Mouse (Mus musculus) intestine, embryonic 14.5 days (tissue): ENCODE measurements around the gene Nav2. TPM values are rescaled to one million over a fixed set of nuclear protein-coding genes. Genes with fewer than 3 reads are reported as not detected.

ENCODE experiments used
- ATAC-seq: fragments of 200-750 bp; cut with Nextera tagmentation; replicated peaks from 2 replicates; pipeline ENCODE4 v1.8.0; 2017; ENCODE audit warnings: low read depth, moderate number of reproducible peaks, moderate TSS enrichment, moderate library complexity; ENCODE audit not compliant: low FRiP score, low TSS enrichment
- DNase-seq: peaks from one replicate; pipeline ENCODE4 v3.0.0-alpha.2; 2018; ENCODE audit warnings: low spot score
- H3K27ac ChIP-seq: fragments of 300-500 bp; sonication (generic); 2 replicates; pipeline ENCODE4 v1.5.1; 2014; ENCODE audit warnings: low read depth, mild to moderate bottlenecking, control low read depth
- H3K27me3 ChIP-seq: fragments of 300-500 bp; sonication (generic); replicated peaks from 2 replicates; pipeline ENCODE4 v1.6.1; 2014; ENCODE audit warnings: low read length, control low read depth; ENCODE audit not compliant: control insufficient read depth, insufficient read depth
- H3K36me3 ChIP-seq: fragments of 300-500 bp; sonication (generic); 2 replicates; pipeline ENCODE4 v1.6.1; 2014; ENCODE audit warnings: low read length, control low read depth; ENCODE audit not compliant: control insufficient read depth, insufficient read depth
- H3K4me1 ChIP-seq: fragments of 300-500 bp; sonication (generic); replicated peaks from 2 replicates; pipeline ENCODE4 v1.6.1; 2014; ENCODE audit warnings: low read length, control low read depth, mixed read lengths; ENCODE audit not compliant: control insufficient read depth, insufficient read depth
- H3K4me2 ChIP-seq: fragments of 300-500 bp; sonication (generic); 2 replicates; pipeline ENCODE4 v1.6.1; 2014; ENCODE audit warnings: low read length
- H3K4me3 ChIP-seq: fragments of 300-500 bp; sonication (generic); 2 replicates; pipeline ENCODE4 v1.5.1; 2014; ENCODE audit warnings: low read depth, low read length, control low read depth, mixed read lengths
- H3K9ac ChIP-seq: fragments of 300-500 bp; sonication (generic); 2 replicates; pipeline ENCODE4 v1.6.1; 2014; ENCODE audit warnings: mild to moderate bottlenecking, low read length
- H3K9me3 ChIP-seq: fragments of 300-500 bp; sonication (generic); 2 replicates; pipeline ENCODE4 v1.6.1; 2016; ENCODE audit warnings: low read length, control low read depth; ENCODE audit not compliant: control insufficient read depth
- WGBS: fragments of 180-500 bp; shearing (Covaris S2); extraction: QIAGEN DNeasy Blood & Tissue Kit; methylation state at CpG from one replicate; pipeline ENCODE4 v1.1.7; 2014; 5-methylcytosine and 5-hydroxymethylcytosine counted together
- polyA plus RNA-seq: library from polyadenylated mRNA; unstranded; fragments of >200 nt; fragmentation: Nextera tagmentation; extraction: Ambion mirVana; gene quantifications from 2 replicates; pipeline ENCODE4 v1.2.1, GENCODE M21; 2014

The Nav2 gene
- polyA plus RNA-seq, 1 experiment from 2014 or later, result 31.5 TPM

DNA sequence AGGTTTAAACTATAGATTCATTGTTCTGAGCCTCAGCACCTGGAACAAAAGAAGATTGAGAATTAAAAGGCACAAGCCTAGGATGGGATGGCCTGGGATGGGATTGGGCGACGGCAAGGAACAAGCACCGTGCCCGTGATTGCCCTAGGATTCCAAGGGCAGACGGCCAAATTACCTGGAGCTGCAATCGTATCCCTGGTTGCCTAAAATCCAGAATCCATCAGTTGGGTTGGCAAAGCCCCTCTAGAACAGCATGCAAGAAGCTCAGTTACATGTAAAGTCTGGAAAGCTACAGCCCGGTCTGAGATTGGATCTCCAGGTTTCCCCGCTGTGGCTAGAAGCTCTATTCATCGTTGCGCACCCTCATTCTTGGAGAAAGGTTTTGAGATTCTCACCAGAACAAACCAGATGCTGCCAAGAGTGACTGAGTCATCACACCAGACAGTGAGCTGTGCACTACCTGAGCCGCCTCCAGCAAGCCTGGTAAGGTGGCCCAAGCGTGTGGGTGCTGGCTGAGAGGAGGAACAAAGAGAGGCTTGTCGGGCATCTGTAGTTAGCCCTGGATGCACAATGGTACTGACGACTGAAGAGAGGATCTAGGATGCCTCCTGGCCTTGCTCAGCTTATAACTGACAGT is 531.9 kb downstream of the Nav2 start:
- no peak overlapping the region for H3K4me3 ChIP-seq
- H3K27ac ChIP-seq, result no peak overlapping the region
- H3K4me2 ChIP-seq, result no peak overlapping the region
- 93% methylated on average over 14 of the region's 14 CpGs for WGBS
- no peak for DNase-seq
- no peaks in the 10 kb centered on the region for H3K9me3 ChIP-seq
- ATAC-seq, result no peak
- no peaks in the 10 kb centered on the region for H3K27me3 ChIP-seq
- no peak overlapping the region for H3K9ac ChIP-seq
- peaks cover 42% of the 10 kb centered on the region for H3K4me1 ChIP-seq
- no peaks in the 10 kb centered on the region for H3K36me3 ChIP-seq

DNA sequence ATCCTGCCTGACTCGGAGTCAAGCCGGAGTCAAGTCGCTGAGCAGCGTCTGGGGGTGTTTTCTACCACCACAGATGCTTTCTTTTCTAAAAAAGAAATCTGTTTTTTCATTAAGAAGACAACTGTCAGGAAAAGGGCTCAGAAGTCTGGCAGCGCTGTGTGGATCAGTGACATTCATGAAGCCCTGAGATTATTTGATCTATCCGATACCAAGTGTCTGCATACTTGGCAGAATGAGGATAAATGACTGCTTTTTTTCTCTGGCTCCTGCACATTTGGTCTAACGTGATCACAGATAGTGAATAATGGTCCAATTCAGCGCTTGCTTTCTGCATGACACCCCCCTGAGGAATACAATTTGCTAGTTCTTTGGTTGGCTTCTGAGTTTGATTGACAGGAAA is 533.7 kb downstream of the Nav2 start:
- no peak overlapping the region for H3K27ac ChIP-seq
- H3K27me3 ChIP-seq, result no peaks in the 10 kb centered on the region
- no peak overlapping the region for H3K4me2 ChIP-seq
- peaks cover 26% of the 10 kb centered on the region for H3K4me1 ChIP-seq
- H3K9ac ChIP-seq, result no peak overlapping the region
- no peak overlapping the region for H3K4me3 ChIP-seq
- DNase-seq (no peak), ATAC-seq (no peak)
- WGBS, result 35% methylated on average over 8 of the region's 8 CpGs
- H3K36me3 ChIP-seq, result no peaks in the 10 kb centered on the region
- no peaks in the 10 kb centered on the region for H3K9me3 ChIP-seq

DNA sequence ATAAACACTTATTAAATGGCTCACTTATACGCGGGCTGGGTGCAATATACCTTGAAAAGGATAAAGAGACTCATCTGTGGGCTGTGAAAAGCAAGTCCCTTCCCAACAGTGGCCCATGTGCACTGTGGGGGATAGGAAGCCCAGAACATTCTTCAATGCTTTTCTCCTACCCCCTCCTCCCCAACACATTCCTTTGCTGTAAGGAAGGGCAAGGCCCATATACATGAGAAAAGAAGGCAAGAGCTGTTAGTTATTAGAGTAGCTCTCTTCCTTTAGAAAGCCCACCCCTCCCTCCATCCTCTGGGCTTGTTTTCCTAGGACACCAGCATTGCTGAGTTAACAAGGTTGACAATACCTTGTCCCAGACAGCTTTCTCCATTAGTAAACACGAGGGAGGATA is 540.1 kb downstream of the Nav2 start:
- DNase-seq, result no peak
- Histone ChIP-seq H3K4me2 (no peak overlapping the region), H3K9ac (no peak overlapping the region), H3K9me3 (no peaks in the 10 kb centered on the region), H3K27me3 (no peaks in the 10 kb centered on the region), H3K36me3 (peaks cover 11% of the 10 kb centered on the region; the same call in 1 of the 2 replicates), H3K4me1 (peaks cover 23% of the 10 kb centered on the region), H3K27ac (peak overlapping the region; percentile 29; the same call in 1 of the 2 replicates), H3K4me3 (no peak overlapping the region)
- no peak for ATAC-seq
- WGBS, result 70% methylated on average over 3 of the region's 3 CpGs

DNA sequence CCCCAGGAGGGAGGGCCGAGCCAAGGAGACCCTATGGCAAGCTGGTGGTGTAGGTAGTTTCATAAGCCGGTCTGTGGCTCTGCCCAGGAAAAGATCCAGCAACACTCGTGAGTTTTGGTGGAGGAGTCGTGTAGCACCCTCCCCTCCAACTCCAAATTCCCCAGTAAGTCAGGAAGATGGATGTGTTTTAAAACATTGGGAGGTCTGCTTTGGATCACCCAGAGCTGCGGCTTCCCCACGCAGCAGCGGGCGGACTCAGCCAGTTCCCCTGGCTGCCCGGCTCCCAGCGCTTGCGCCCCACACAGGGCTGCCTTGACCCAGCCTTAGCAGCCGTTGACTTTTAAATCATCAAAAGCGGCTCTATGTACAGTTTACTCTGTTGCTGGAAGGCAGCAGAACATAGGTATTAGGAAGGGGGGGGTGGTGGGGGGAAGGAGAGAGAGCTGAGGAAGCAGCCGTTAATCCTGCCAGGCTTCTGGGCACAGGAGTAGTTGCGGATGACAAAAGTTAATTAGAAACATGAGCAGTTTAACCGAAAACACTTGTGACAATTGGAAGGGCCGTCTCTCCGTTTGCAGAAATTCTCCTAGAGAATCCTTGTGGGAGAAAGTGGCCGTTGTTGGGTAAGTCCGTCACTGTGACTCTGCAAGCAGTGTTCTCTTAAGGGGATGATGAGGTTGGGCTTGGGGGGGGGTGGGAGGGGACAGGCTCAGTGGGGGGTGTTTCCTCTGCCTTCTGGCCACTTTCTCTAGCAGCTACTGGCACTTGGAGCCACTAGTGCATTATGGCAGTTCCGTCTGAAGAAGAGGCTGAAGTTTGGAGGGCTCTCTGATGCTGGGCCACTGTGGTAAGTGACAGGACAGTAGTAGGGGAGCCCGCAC is 542.0 kb downstream of the Nav2 start:
- 12% methylated on average over 22 of the region's 22 CpGs for WGBS
- H3K4me1 ChIP-seq, result peaks cover 23% of the 10 kb centered on the region
- H3K4me2 ChIP-seq, result peak overlapping the region; percentile 42
- ATAC-seq, result peak; percentile 88
- peak overlapping the region; percentile 92 for H3K27ac ChIP-seq
- no peaks in the 10 kb centered on the region for H3K27me3 ChIP-seq
- no peaks in the 10 kb centered on the region for H3K9me3 ChIP-seq
- peak; percentile 72 for DNase-seq
- peak overlapping the region; percentile 35 for H3K4me3 ChIP-seq
- H3K9ac ChIP-seq, result peak overlapping the region; percentile 38
- H3K36me3 ChIP-seq, result peaks cover 25% of the 10 kb centered on the region

DNA sequence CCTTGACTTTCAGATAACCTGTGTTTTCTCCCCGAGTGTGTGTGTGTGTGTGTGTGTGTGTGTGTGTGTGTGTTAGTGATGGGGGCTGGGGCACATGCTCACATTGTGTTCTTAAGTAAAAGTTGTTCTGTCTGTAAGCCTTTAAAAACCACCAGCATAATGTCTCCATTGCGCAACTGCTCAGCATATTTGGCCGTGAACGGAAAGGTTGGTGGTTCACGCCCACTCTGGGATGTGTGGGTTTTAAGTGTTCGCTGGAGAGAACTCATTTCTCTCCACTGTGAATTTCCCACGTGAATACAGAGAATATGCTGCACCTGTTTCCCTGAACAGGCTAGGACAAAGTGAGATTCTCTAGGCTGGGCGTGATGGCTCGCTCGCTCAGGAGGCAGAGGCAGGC is 542.7 kb downstream of the Nav2 start:
- DNase-seq, result no peak
- H3K9ac ChIP-seq, result no peak overlapping the region
- H3K4me1 ChIP-seq, result peaks cover 23% of the 10 kb centered on the region
- H3K27me3 ChIP-seq, result no peaks in the 10 kb centered on the region
- ATAC-seq, result no peak
- H3K27ac ChIP-seq, result peak overlapping the region; percentile 92
- no peaks in the 10 kb centered on the region for H3K9me3 ChIP-seq
- H3K4me2 ChIP-seq, result peak overlapping the region; percentile 42
- H3K4me3 ChIP-seq, result peak overlapping the region; percentile 35
- H3K36me3 ChIP-seq, result peaks cover 32% of the 10 kb centered on the region
- WGBS, result 62% methylated on average over 10 of the region's 10 CpGs

DNA sequence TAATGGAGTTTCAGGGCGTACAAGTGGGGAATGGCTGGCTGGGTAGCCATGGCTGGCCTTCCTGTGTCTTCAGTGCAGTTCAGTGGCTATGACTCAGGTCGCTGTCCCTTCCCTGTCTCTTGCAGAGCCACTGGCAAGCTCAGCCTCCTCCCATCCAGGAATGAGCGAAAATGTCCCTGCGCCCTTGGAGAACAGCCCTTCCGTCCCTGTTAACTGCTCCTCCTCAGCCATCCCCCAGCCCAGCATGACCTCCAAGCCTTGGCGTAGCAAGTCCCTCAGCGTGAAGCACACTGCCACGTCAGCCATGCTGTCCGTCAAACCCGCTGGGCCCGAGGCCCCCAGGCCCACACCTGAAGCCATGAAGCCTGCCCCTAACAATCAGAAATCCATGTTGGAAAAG is 543.8 kb downstream of the Nav2 start:
- Histone ChIP-seq H3K9me3 (no peaks in the 10 kb centered on the region), H3K27ac (peak overlapping the region; percentile 9; the same call in 1 of the 2 replicates), H3K4me2 (peak overlapping the region; percentile 42), H3K4me3 (no peak overlapping the region), H3K36me3 (peaks cover 33% of the 10 kb centered on the region), H3K9ac (no peak overlapping the region), H3K27me3 (no peaks in the 10 kb centered on the region), H3K4me1 (peaks cover 23% of the 10 kb centered on the region)
- DNase-seq, result no peak
- ATAC-seq, result no peak
- 61% methylated on average over 11 of the region's 11 CpGs for WGBS

DNA sequence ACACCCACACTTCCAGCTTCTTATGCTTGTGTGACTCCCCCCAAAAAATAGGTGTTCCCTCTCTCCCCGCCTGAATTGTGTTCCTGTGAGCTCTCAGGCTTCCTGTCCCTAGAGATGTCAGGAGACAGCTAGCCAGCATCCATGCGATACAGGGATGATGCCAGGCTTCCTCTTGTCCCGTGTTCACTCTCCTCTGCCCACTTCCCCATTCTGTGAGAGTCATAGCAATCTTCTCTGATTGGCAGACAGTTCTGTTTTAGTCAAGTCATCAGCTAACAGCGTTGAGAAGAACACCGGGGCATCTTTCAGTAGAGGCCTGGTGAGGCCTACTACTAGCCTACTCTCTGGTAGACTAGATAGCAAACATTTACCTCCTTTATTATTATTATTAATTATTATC is 546.1 kb downstream of the Nav2 start:
- WGBS, result 81% methylated on average over 5 of the region's 5 CpGs
- Histone ChIP-seq H3K36me3 (peaks cover 50% of the 10 kb centered on the region), H3K4me2 (no peak overlapping the region)

DNA sequence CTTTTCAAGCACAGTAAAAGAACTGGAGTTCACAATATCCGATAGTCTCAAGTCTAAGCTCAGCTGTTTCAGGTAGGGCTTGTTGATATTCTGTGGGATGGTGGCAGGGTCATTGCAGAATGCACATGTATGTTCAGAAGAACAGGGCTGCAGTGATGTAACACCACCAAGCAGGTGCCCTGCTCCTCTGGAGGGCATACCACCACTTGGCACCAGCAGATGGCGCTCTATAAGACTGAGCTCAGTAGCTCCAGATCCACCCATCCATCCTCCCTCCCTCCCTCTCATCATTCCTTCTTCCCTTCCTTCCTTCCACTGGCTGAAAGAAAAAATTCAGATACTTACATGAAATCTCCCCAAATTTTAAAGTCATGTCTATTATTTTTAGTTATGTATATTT is 547.6 kb downstream of the Nav2 start:
- no peak overlapping the region for H3K27ac ChIP-seq
- peaks cover 55% of the 10 kb centered on the region for H3K36me3 ChIP-seq
- peaks cover 4% of the 10 kb centered on the region; the same call in 1 of the 2 replicates for H3K4me1 ChIP-seq
- no peak overlapping the region for H3K4me2 ChIP-seq
- no peak for DNase-seq
- no peak for ATAC-seq
- H3K27me3 ChIP-seq, result no peaks in the 10 kb centered on the region
- no peaks in the 10 kb centered on the region for H3K9me3 ChIP-seq
- no peak overlapping the region for H3K4me3 ChIP-seq
- 66% methylated on average over 2 of the region's 2 CpGs for WGBS
- H3K9ac ChIP-seq, result no peak overlapping the region

More for the DNA sequence above, 546.1 kb downstream of the Nav2 start:
- Histone ChIP-seq H3K27me3 (no peaks in the 10 kb centered on the region), H3K9ac (no peak overlapping the region), H3K27ac (no peak overlapping the region), H3K4me3 (no peak overlapping the region), H3K4me1 (peaks cover 12% of the 10 kb centered on the region; the same call in 1 of the 2 replicates), H3K9me3 (no peaks in the 10 kb centered on the region)
- ATAC-seq (no peak), DNase-seq (no peak)
